Mouse (Mus musculus) heart, adult 2 months (tissue): ENCODE results near the gene Mnat1.

ENCODE experiments used
- CTCF ChIP-seq: fragments of 200-600 bp; IDR thresholded peaks from 2 replicates; pipeline ENCODE4 v1.8.1; 2022; ENCODE audit warnings: antibody characterized with exemption, mild to moderate bottlenecking, moderate library complexity
- POLR2A ChIP-seq: fragments of 200-500 bp; IDR thresholded peaks from 2 replicates; pipeline ENCODE4 v1.6.1; 2011; ENCODE audit warnings: mild to moderate bottlenecking, low read depth, low read length, control low read depth; ENCODE audit not compliant: insufficient read depth

GRCm38 (mm10) chr12:73147236-73147635 lies 23.7 kb downstream of the Mnat1 start:
- TF ChIP-seq POLR2A (no peak), CTCF (no peak)
